Mouse (Mus musculus): ENCODE results near the gene Hpcal1. TPM values are rescaled to one million over a fixed set of nuclear protein-coding genes. Genes with fewer than 3 reads are reported as not detected.

Hpcal1 gene
- polyA plus RNA-seq, 1 experiment from 2014 or later = 58.1 TPM

DNA sequence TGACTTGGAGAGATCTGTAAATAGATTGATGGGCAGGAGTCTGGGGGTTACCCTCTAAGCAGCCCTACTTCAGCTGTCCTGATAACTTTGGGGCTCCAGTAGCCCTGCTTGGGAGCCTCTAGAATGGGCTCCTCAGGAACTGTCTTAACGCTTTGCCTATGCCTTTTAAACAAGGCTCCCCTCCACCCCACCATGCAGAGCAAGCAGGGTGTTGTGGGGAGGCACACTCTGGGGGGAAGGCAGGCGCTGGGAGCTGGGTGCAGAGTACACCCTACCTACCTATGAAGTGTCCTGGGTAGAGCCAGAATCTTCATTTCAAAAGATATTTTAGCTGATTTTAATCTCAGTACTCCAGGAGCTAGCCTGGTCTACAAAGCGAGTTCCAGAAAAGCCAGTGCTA lies 47.2 kb downstream of the Hpcal1 start:
- 93% methylated on average over 3 of the region's 3 CpGs for WGBS
- peaks cover 32% of the 10 kb centered on the region for H3K4me1 ChIP-seq (ENCODE audit: control insufficient read depth, insufficient read depth, low read length)
- no peak overlapping the region for H3K4me3 ChIP-seq (ENCODE audit: low read length)
- no peaks in the 10 kb centered on the region for H3K27me3 ChIP-seq (ENCODE audit: control insufficient read depth, insufficient read depth, low read length)
- no peak overlapping the region for H3K9ac ChIP-seq (ENCODE audit: low read depth, low read length)
- ATAC-seq (ENCODE audit: low FRiP score, low TSS enrichment) = no peak
- H3K27ac ChIP-seq (ENCODE audit: low read depth, low read length) = no peak overlapping the region
- H3K4me2 ChIP-seq (replicated peaks; ENCODE audit: low read depth, low read length) = no peak overlapping the region
- no peaks in the 10 kb centered on the region for H3K9me3 ChIP-seq (ENCODE audit: control insufficient read depth, low read length)
- H3K36me3 ChIP-seq (ENCODE audit: control insufficient read depth, insufficient read depth, low read length) = no peaks in the 10 kb centered on the region

DNA sequence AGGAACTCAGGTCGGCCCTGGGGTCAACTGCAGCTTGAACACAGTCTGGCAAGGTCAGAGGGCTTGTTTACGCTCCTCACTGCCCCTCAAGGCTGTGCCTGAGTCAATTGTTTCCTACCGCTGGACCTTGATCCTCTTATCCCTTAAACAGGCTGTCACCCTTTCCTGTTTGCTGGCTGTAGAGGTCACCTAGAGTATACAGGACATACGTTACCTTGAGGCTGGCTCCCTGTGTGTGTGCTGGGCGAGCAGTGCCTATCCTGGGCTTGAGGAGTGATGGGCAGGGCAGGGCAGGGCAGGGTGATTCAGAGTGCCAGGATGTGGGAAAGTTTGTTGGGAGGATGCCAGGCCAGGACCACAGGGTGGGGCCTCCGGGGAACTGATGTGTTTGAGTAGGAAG lies 47.8 kb downstream of the Hpcal1 start:
- H3K36me3 ChIP-seq (ENCODE audit: control insufficient read depth, insufficient read depth, low read length) = no peaks in the 10 kb centered on the region
- H3K27ac ChIP-seq (ENCODE audit: low read depth, low read length) = no peak overlapping the region
- no peaks in the 10 kb centered on the region for H3K27me3 ChIP-seq (ENCODE audit: control insufficient read depth, insufficient read depth, low read length)
- 49% methylated on average over 6 of the region's 6 CpGs for WGBS
- H3K4me3 ChIP-seq (ENCODE audit: low read length) = no peak overlapping the region
- ATAC-seq (ENCODE audit: low FRiP score, low TSS enrichment) = no peak
- H3K4me1 ChIP-seq (ENCODE audit: control insufficient read depth, insufficient read depth, low read length) = peaks cover 29% of the 10 kb centered on the region
- H3K4me2 ChIP-seq (replicated peaks; ENCODE audit: low read depth, low read length) = no peak overlapping the region
- no peak overlapping the region for H3K9ac ChIP-seq (ENCODE audit: low read depth, low read length)
- H3K9me3 ChIP-seq (ENCODE audit: control insufficient read depth, low read length) = no peaks in the 10 kb centered on the region

GRCm38 (mm10) chr12:17740226-17740625 lies 49.6 kb downstream of the Hpcal1 start:
- Histone ChIP-seq H3K9ac (ENCODE audit: low read depth, low read length) (no peak overlapping the region), H3K4me2 (replicated peaks; ENCODE audit: low read depth, low read length) (no peak overlapping the region), H3K36me3 (ENCODE audit: control insufficient read depth, insufficient read depth, low read length) (no peaks in the 10 kb centered on the region), H3K4me3 (ENCODE audit: low read length) (no peak overlapping the region), H3K9me3 (ENCODE audit: control insufficient read depth, low read length) (no peaks in the 10 kb centered on the region), H3K4me1 (ENCODE audit: control insufficient read depth, insufficient read depth, low read length) (peaks cover 17% of the 10 kb centered on the region; the same call in 1 of the 2 replicates), H3K27ac (ENCODE audit: low read depth, low read length) (no peak overlapping the region), H3K27me3 (ENCODE audit: control insufficient read depth, insufficient read depth, low read length) (no peaks in the 10 kb centered on the region)
- no peak for ATAC-seq (ENCODE audit: low FRiP score, low TSS enrichment)
- 100% methylated on average over 1 of the region's 1 CpGs for WGBS

- Histone ChIP-seq H3K27me3 (ENCODE audit: control insufficient read depth, insufficient read depth, low read length) (no peaks in the 10 kb centered on the region), H3K9me3 (ENCODE audit: control insufficient read depth, low read length) (no peaks in the 10 kb centered on the region), H3K9ac (ENCODE audit: low read depth, low read length) (no peak overlapping the region), H3K4me1 (ENCODE audit: control insufficient read depth, insufficient read depth, low read length) (peaks cover 20% of the 10 kb centered on the region), H3K36me3 (ENCODE audit: control insufficient read depth, insufficient read depth, low read length) (no peaks in the 10 kb centered on the region), H3K27ac (ENCODE audit: low read depth, low read length) (no peak overlapping the region), H3K4me2 (replicated peaks; ENCODE audit: low read depth, low read length) (no peak overlapping the region), H3K4me3 (ENCODE audit: low read length) (no peak overlapping the region)
- WGBS = 68% methylated on average over 17 of the region's 17 CpGs
- ATAC-seq (ENCODE audit: low FRiP score, low TSS enrichment) = no peak
Measured at GRCm38 (mm10) chr12:17741637-17742364, 51.1 kb downstream of the Hpcal1 start.

DNA sequence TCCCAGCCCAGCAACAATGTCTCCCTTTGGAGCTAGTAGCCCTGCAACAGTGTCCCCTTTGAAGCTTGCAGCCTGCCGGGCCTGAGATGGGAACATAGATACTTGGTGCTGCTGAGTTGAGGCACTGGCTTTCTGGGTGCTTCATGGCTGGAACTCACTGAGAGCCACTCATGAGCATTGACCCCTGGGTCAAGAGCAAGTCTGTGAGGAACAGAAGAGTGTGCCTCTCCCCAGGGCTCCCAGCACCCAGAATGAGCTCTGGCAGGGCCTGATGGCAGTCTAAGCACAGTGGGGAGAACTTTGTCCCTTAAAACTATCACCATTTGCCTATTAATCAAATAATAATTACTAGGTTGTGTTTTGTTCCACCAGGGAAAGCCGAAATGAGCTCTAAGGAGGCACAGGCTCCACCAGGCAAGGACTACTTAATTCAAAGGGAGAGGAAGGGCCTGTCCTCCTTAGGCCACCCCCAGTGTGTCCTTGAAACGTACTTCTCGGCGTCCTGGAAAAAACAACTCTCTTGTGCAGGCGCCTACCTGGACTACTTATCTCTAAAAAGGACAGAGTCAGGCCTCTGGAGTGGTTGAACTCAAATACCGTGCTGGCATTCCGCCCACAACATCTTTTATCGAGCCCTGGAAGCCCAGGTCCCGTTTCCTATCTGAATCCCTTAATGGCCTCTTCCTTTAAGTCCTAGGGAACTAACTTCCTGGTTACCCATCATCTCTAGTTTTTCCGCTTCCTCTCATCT lies 52.1 kb downstream of the Hpcal1 start:
- Histone ChIP-seq H3K4me3 (ENCODE audit: low read length) (no peak overlapping the region), H3K27me3 (ENCODE audit: control insufficient read depth, insufficient read depth, low read length) (no peaks in the 10 kb centered on the region), H3K4me2 (replicated peaks; ENCODE audit: low read depth, low read length) (no peak overlapping the region), H3K9me3 (ENCODE audit: control insufficient read depth, low read length) (no peaks in the 10 kb centered on the region), H3K27ac (ENCODE audit: low read depth, low read length) (no peak overlapping the region), H3K9ac (ENCODE audit: low read depth, low read length) (no peak overlapping the region), H3K4me1 (ENCODE audit: control insufficient read depth, insufficient read depth, low read length) (peaks cover 21% of the 10 kb centered on the region), H3K36me3 (ENCODE audit: control insufficient read depth, insufficient read depth, low read length) (no peaks in the 10 kb centered on the region)
- 67% methylated on average over 11 of the region's 11 CpGs for WGBS
- no peak for ATAC-seq (ENCODE audit: low FRiP score, low TSS enrichment)

- H3K4me3 ChIP-seq (ENCODE audit: low read length) = no peak overlapping the region
- WGBS = 81% methylated on average over 7 of the region's 7 CpGs
- H3K4me2 ChIP-seq (replicated peaks; ENCODE audit: low read depth, low read length) = no peak overlapping the region
- peaks cover 17% of the 10 kb centered on the region for H3K4me1 ChIP-seq (ENCODE audit: control insufficient read depth, insufficient read depth, low read length)
- no peak for ATAC-seq (ENCODE audit: low FRiP score, low TSS enrichment)
- no peaks in the 10 kb centered on the region for H3K36me3 ChIP-seq (ENCODE audit: control insufficient read depth, insufficient read depth, low read length)
- no peak overlapping the region for H3K9ac ChIP-seq (ENCODE audit: low read depth, low read length)
- H3K27me3 ChIP-seq (ENCODE audit: control insufficient read depth, insufficient read depth, low read length) = no peaks in the 10 kb centered on the region
- no peak overlapping the region for H3K27ac ChIP-seq (ENCODE audit: low read depth, low read length)
- no peaks in the 10 kb centered on the region for H3K9me3 ChIP-seq (ENCODE audit: control insufficient read depth, low read length)
Measured at GRCm38 (mm10) chr12:17745431-17745830, 54.8 kb downstream of the Hpcal1 start.

GRCm38 (mm10) chr12:17746725-17747124 lies 56.1 kb downstream of the Hpcal1 start:
- peaks cover 17% of the 10 kb centered on the region for H3K4me1 ChIP-seq (ENCODE audit: control insufficient read depth, insufficient read depth, low read length)
- 27% methylated on average over 3 of the region's 3 CpGs for WGBS
- no peaks in the 10 kb centered on the region for H3K27me3 ChIP-seq (ENCODE audit: control insufficient read depth, insufficient read depth, low read length)
- no peak overlapping the region for H3K4me2 ChIP-seq (replicated peaks; ENCODE audit: low read depth, low read length)
- no peak; the same call in 1 of the 2 replicates for ATAC-seq (ENCODE audit: low FRiP score, low TSS enrichment)
- H3K36me3 ChIP-seq (ENCODE audit: control insufficient read depth, insufficient read depth, low read length) = no peaks in the 10 kb centered on the region
- H3K27ac ChIP-seq (ENCODE audit: low read depth, low read length) = no peak overlapping the region
- no peak overlapping the region for H3K4me3 ChIP-seq (ENCODE audit: low read length)
- H3K9ac ChIP-seq (ENCODE audit: low read depth, low read length) = no peak overlapping the region
- no peaks in the 10 kb centered on the region for H3K9me3 ChIP-seq (ENCODE audit: control insufficient read depth, low read length)

GRCm38 (mm10) chr12:17747191-17748154 lies 56.8 kb downstream of the Hpcal1 start:
- WGBS = 41% methylated on average over 10 of the region's 10 CpGs

More at GRCm38 (mm10) chr12:17747191-17748154, 56.8 kb downstream of the Hpcal1 start:
- H3K4me1 ChIP-seq (ENCODE audit: control insufficient read depth, insufficient read depth, low read length) = peaks cover 17% of the 10 kb centered on the region
- no peak overlapping the region for H3K4me3 ChIP-seq (ENCODE audit: low read length)
- H3K4me2 ChIP-seq (replicated peaks; ENCODE audit: low read depth, low read length) = no peak overlapping the region
- H3K36me3 ChIP-seq (ENCODE audit: control insufficient read depth, insufficient read depth, low read length) = no peaks in the 10 kb centered on the region
- H3K9me3 ChIP-seq (ENCODE audit: control insufficient read depth, low read length) = no peaks in the 10 kb centered on the region
- no peak overlapping the region for H3K9ac ChIP-seq (ENCODE audit: low read depth, low read length)
- no peaks in the 10 kb centered on the region for H3K27me3 ChIP-seq (ENCODE audit: control insufficient read depth, insufficient read depth, low read length)
- H3K27ac ChIP-seq (ENCODE audit: low read depth, low read length) = no peak overlapping the region
- peak; percentile 47; the same call in 1 of the 2 replicates for ATAC-seq (ENCODE audit: low FRiP score, low TSS enrichment)
